Mouse (Mus musculus) layer of hippocampus, adult 9-11 months (tissue): ENCODE results near the gene Fto.

ENCODE experiments used
- DNase-seq: peaks from one replicate; pipeline ENCODE4 v3.0.0; 2022

Fto gene

GRCm38 (mm10) chr8:91532671-91533436 is 219.5 kb downstream of the Fto start:
- DNase-seq: peak; percentile 43

GRCm38 (mm10) chr8:91534752-91535151 is 221.4 kb downstream of the Fto start:
- DNase-seq: no peak

- no peak for DNase-seq
Observed at GRCm38 (mm10) chr8:91538109-91538508, 224.8 kb downstream of the Fto start.

- no peak for DNase-seq
Observed at GRCm38 (mm10) chr8:91538892-91539291, 225.6 kb downstream of the Fto start.

DNA sequence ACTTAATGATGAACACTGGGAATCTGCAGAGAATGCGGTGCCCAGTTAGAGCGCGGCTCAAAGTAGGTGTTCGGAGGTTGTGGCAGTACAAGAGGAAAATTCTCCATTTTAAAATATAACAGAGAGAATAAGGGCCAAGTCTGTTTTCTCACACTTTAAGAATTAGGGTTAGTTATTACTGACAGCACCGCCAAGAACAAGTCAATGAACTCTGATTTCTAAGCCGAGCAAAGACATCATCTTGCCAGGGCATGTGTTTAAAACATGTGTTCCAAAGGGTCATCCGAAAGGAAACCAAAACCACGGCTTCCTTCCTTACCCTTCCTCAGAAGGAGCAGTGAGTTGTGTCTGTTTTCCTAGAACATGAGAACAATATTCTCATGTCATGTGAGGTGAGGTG is 226.3 kb downstream of the Fto start:
- no peak for DNase-seq

DNA sequence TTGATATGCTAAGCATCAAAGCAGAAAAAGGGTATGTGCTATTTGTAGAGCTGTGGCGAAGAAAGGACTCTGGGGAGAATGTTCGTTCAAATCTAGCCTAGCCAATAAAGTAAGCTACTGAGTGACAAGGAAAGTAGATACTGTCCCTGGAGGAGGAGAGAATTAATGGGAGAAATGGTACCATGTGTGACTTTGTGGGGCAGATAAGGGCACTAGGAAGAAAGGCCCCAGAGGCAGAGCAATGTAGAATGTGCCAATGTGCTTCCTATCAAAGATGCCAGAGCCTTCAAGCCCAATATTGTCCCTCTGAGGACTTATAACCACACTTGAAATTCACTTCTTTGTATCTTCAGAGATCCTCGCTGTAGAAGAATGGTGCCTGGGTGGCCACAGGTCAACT is 227.9 kb downstream of the Fto start:
- DNase-seq: no peak

GRCm38 (mm10) chr8:91545561-91545960 is 232.2 kb downstream of the Fto start:
- DNase-seq: no peak

GRCm38 (mm10) chr8:91546599-91546998 is 233.3 kb downstream of the Fto start:
- no peak for DNase-seq

DNA sequence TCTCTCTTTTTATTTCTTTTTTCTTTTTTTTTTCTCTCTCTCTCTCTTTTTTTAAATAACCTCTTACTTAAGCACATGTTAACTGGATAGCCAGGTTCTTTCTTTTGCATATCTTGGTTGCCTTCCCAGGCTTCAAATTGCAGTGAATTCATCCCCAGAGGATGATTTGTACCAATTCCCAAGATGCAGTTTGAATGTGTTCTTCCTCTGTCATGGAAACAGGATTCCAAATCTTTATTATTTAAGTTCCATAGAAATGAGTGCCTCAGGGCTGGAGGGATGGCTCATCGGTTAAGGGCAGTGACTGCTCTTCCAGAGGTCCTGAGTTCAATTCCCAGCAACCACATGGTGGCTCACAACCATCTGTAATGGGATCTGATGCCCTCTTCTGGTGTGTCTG is 236.8 kb downstream of the Fto start:
- no peak for DNase-seq

GRCm38 (mm10) chr8:91551166-91551765 is 237.9 kb downstream of the Fto start:
- DNase-seq: no peak

GRCm38 (mm10) chr8:91551775-91552538 is 238.6 kb downstream of the Fto start:
- peak; percentile 35 for DNase-seq

DNA sequence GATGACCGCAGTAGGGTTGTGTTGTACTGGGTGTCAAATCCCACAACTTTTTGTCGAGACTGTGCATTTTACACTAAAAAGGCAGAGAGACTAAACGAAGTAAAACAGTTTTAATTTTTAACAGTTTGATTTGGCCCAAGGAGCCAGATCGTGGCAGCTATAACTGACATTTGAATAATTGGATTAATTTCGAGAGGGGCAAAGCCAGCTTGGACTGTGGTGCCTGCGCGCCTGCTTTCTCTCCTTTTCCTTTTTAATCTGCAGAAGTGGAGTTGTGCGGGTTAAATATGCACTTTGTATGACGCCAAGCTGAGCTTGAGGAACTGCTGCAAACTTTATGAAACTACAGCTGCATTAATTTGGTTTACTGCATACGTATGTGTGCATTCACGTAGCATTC is 239.3 kb downstream of the Fto start:
- no peak for DNase-seq

- no peak for DNase-seq
Observed at GRCm38 (mm10) chr8:91553387-91553786, 240.1 kb downstream of the Fto start.

DNA sequence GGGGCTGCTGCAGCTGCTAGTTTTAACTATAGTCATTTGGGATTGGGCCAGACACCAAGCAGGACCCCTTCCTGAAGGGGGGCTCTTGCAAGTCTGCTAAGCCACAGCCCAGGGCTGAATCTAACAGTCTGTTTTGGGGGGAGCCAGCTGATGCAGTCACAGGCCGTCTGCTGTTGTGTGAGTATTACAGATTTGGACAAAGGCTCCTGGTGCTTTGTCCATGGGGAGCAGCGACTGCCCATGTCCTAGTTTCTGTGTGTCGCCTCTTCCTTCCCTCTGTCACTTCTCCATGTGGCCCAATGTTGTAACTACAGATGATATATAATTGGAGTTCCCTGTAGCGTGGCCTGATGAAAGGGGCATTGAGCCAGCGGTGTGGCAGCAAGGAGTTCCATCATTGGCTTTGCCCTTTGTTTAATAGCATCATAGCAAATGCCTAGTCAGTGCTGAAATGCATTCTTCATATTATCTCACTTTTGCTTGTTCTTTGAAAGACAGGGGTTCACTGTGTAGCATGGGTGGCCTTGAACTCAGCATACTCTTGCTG is 243.8 kb downstream of the Fto start:
- no peak for DNase-seq

DNA sequence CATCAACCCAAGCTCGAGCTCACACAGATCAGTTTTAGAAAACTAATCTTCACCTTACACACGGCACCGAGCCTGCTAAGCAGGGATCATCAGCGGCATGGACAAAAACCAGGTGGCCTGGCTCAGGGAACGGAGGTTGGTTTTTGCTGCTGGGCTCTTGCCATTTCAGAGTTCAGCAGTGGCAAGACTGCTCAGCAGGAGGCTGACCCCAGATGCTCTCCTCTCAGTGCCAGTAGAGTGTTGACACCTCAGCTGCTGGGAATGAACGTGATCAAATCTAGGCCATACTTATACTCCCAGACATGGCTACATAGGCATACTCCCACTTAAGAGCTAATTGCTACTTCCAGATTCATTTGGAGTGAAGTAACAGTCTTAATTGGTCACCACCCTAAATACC is 245.1 kb downstream of the Fto start:
- DNase-seq: no peak

DNA sequence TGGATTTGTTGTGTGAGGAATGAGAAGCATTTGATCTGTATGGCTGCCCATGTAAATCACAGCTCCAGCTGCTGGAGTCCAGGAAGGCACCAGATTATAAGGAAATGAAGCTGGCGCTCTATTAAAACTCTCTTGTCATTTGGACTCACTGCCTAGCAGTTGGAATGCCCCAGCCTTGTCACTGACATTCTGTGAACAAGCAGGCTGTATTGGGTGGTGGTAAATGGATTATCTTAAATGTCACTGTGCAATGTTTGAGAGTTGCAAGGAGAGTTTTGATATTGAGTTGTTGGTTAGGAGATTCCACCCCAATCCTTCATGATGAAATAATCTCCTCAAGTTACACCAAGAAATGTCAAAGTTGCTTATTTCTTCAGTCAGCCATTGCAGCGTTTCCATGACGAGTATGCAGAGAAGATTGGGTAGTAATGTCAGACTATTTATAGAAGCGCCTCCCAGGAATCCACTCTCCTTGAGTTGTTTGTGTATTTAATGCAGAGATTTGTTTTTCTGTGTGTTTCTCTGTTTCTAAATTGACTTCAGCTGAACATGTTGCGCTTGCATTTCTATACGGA is 246.8 kb downstream of the Fto start:
- no peak for DNase-seq

DNA sequence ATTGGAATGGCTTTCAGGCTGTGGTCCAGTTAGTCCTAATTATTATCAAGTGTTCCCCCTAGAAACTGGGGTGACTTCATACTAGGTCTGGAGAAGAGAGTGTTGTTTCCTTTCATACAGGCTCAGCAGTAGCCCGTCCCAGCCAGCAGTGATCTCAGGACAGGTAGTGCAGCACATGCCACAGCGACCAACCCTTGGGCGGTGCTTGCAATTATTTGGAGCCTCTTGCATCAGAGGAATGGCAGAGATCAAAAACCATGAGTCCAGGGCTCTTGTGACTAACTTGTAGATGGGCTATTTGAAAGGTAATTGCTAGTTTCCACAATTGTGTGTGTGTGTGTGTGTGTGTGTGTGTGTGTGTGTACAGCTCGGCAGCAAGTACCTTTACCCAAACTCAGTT is 247.9 kb downstream of the Fto start:
- no peak for DNase-seq

DNA sequence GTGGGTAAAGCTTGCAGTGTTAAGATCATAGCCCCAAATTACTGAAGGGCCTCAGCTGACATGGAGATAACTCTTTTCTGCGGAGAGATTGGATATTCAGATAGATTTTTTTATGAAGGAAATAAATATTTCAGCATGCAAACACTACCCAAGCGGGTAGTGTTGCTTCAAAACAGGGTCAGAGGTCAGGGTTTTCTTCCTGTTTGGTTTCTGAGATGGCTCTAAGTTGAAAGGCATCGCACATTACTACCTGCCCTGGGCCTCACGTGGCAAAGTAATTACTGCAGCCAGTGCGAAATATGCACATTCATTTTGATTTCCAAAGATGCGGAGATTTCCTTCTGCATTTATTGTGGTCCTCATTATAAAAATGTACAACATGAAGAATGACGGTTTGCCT is 249.3 kb downstream of the Fto start:
- no peak for DNase-seq

DNA sequence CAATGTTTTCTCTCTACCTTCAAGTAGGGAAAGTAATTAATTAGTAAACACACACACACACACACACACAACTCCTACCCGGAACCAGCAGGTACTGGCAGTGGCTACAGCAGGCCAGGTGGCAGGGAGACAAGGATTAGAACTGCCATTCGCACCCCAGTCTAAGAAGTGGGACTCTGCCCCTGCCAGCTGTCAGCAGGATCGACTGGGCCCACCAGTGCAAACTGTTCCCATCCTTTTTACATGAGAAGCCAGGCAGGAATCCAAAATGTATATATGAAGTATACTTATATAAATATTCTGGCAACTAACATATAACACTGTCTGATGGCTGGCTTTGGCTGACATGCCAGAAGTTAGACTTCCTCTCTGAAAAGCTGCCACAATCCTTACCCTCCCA is 250.0 kb downstream of the Fto start:
- DNase-seq: no peak

DNA sequence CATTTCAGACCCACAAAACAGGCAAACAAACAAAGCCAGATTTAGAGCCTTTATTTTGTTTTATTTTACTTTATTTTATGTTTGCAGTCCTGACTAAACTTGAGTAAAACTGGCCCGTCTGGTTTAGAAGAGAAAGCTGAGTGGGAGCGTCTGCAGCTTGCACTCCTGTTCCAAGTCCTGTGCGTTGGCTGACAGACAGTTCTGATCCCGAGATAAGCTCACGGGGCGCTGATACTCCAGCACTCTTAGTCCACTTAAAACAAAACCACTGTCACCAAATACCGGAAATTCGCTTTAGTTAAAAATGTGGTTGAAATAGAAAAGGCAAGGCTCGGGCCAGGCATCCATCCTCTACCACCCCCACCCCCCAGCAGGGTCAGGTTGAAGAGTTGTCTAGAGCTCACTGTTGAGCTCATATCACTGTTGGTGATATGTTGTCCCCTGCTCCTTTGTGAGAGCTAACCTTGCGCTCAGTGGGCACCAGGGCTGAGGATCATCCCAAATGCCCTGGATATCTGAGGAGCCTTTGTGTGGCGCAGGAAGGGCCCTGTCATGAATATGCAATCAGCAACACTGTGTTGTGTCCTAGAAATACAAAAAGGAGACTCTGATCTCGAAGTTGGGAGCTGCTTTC is 252.7 kb downstream of the Fto start:
- DNase-seq: peak; percentile 45

GRCm38 (mm10) chr8:91566503-91566869 is 253.2 kb downstream of the Fto start:
- DNase-seq: no peak

- no peak for DNase-seq
Observed at GRCm38 (mm10) chr8:91569874-91570273, 256.5 kb downstream of the Fto start.

- no peak for DNase-seq
Observed at GRCm38 (mm10) chr8:91570809-91571208, 257.5 kb downstream of the Fto start.
